In the genomic region with DNA sequence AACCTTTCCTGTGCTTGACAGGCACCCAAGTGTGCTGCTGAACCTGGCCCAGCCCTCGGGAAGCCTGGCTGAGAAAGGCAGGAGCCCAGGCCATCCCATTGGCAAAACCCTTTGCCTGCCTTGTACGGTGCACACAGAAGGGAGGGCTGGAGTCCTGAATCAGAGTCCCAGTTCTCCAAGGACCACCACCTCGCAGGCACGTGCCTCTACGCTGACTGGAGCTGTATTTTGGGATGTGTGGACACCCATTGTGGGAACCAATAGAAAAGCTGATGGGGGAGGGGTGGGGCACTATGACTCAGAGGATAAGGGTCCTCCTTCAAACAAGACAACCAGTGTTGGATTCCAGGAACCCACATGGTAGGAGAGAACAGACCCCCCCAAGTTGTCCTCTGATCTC, we compare ENCODE assay signal across 11 mouse cellular contexts.
A peak's percentile ranks its signal among the peaks of the same experiment; 100 is the strongest.
DNase-seq lines count a peak whose midpoint lies in the region; ATAC-seq lines count a peak whose summit lies in the region.
"Had no signal": no experiment of that assay in that cellular context is flagged by ENCODE, and none has a peak within 500 bp of the region (broad histone marks: within the 10 kb centered on the region; RNA-seq: fewer than 3 reads in every experiment).

No protein-coding gene starts in this region.

- H3K36me3 ChIP-seq in hindbrain, embryonic 12.5 days: no peaks in the 10 kb centered on the region
- no peaks in the 10 kb centered on the region for H3K36me3 ChIP-seq in hindbrain, embryonic 14.5 days (replicated peaks; ENCODE audit: control insufficient read depth, insufficient read depth)
- H3K36me3 ChIP-seq in neural tube, embryonic 13.5 days: no peaks in the 10 kb centered on the region
- H3K36me3 ChIP-seq in neural tube, embryonic 15.5 days: no peaks in the 10 kb centered on the region
- H3K36me3 ChIP-seq in stomach, embryonic 15.5 days: no peaks in the 10 kb centered on the region

- no peak for ATAC-seq in hindbrain, embryonic 12.5 days (ENCODE audit: low FRiP score)
- ATAC-seq in hindbrain, embryonic 14.5 days (ENCODE audit: low FRiP score): no peak
- ATAC-seq in neural tube, embryonic 13.5 days (ENCODE audit: low read depth): no peak
- ATAC-seq in neural tube, embryonic 15.5 days (ENCODE audit: low FRiP score): no peak
- ATAC-seq in stomach, embryonic 15.5 days (ENCODE audit: insufficient read depth, low FRiP score, low read depth): no peak
- ATAC-seq: Patski had no signal

- H3K9me3 ChIP-seq in hindbrain, embryonic 12.5 days (replicated peaks): 0 out of 2 replicates have a peak, but pooled peaks cover 5% of the 10 kb centered on the region
- 0 out of 2 replicates have a peak, but pooled peaks cover 4% of the 10 kb centered on the region for H3K9me3 ChIP-seq in hindbrain, embryonic 14.5 days (ENCODE audit: control insufficient read depth, low read length)
- no peaks in the 10 kb centered on the region; the same call in 1 of the 2 replicates for H3K9me3 ChIP-seq in neural tube, embryonic 13.5 days
- H3K9me3 ChIP-seq in neural tube, embryonic 15.5 days (replicated peaks): no peaks in the 10 kb centered on the region
- no peaks in the 10 kb centered on the region for H3K9me3 ChIP-seq in stomach, embryonic 15.5 days

- peaks cover 52% of the 10 kb centered on the region for H3K4me1 ChIP-seq in hindbrain, embryonic 12.5 days
- peaks cover 38% of the 10 kb centered on the region for H3K4me1 ChIP-seq in hindbrain, embryonic 14.5 days (replicated peaks; ENCODE audit: control insufficient read depth, insufficient read depth, low read length)
- H3K4me1 ChIP-seq in neural tube, embryonic 13.5 days (replicated peaks): peaks cover 56% of the 10 kb centered on the region
- peaks cover 46% of the 10 kb centered on the region for H3K4me1 ChIP-seq in neural tube, embryonic 15.5 days
- H3K4me1 ChIP-seq in stomach, embryonic 15.5 days: peaks cover 42% of the 10 kb centered on the region

- WGBS in hindbrain, embryonic 12.5 days: 63% methylated on average over 5 of the region's 5 CpGs
- WGBS in hindbrain, embryonic 14.5 days: 63% methylated on average over 5 of the region's 5 CpGs
- 67% methylated on average over 5 of the region's 5 CpGs for WGBS in neural tube, embryonic 13.5 days
- WGBS in neural tube, embryonic 15.5 days: 68% methylated on average over 5 of the region's 5 CpGs
- WGBS in stomach, embryonic 15.5 days: 78% methylated on average over 5 of the region's 5 CpGs

- no peak overlapping the region for H3K4me2 ChIP-seq in hindbrain, embryonic 12.5 days (replicated peaks)
- no peak overlapping the region for H3K4me2 ChIP-seq in hindbrain, embryonic 14.5 days (replicated peaks)
- no peak overlapping the region for H3K4me2 ChIP-seq in neural tube, embryonic 13.5 days
- H3K4me2 ChIP-seq in neural tube, embryonic 15.5 days: no peak overlapping the region
- no peak overlapping the region for H3K4me2 ChIP-seq in stomach, embryonic 15.5 days

- H3K27me3 ChIP-seq in hindbrain, embryonic 12.5 days: no peaks in the 10 kb centered on the region
- no peaks in the 10 kb centered on the region for H3K27me3 ChIP-seq in hindbrain, embryonic 14.5 days (ENCODE audit: control insufficient read depth, insufficient read depth, low read length)
- no peaks in the 10 kb centered on the region for H3K27me3 ChIP-seq in neural tube, embryonic 13.5 days
- no peaks in the 10 kb centered on the region for H3K27me3 ChIP-seq in neural tube, embryonic 15.5 days (replicated peaks)
- H3K27me3 ChIP-seq in stomach, embryonic 15.5 days (replicated peaks): no peaks in the 10 kb centered on the region
- H3K27me3 ChIP-seq: Patski had no signal

- no peak overlapping the region for H3K4me3 ChIP-seq in hindbrain, embryonic 12.5 days
- H3K4me3 ChIP-seq in hindbrain, embryonic 14.5 days (replicated peaks; ENCODE audit: low read length): no peak overlapping the region
- no peak overlapping the region for H3K4me3 ChIP-seq in neural tube, embryonic 13.5 days
- no peak overlapping the region for H3K4me3 ChIP-seq in neural tube, embryonic 15.5 days (replicated peaks)
- no peak overlapping the region for H3K4me3 ChIP-seq in stomach, embryonic 15.5 days (replicated peaks)

- peak overlapping the region; percentile 99; the same call in 1 of the 2 replicates for H3K27ac ChIP-seq in hindbrain, embryonic 12.5 days
- no peak overlapping the region for H3K27ac ChIP-seq in hindbrain, embryonic 14.5 days
- H3K27ac ChIP-seq in neural tube, embryonic 13.5 days (replicated peaks): peak overlapping the region; percentile 99; the same call in 1 of the 2 replicates
- no peak overlapping the region for H3K27ac ChIP-seq in neural tube, embryonic 15.5 days (replicated peaks)
- peak overlapping the region; percentile 18; the same call in 1 of the 2 replicates for H3K27ac ChIP-seq in stomach, embryonic 15.5 days

- H3K9ac ChIP-seq in hindbrain, embryonic 12.5 days: no peak overlapping the region
- no peak overlapping the region; the same call in 1 of the 2 replicates for H3K9ac ChIP-seq in hindbrain, embryonic 14.5 days
- H3K9ac ChIP-seq in neural tube, embryonic 13.5 days: no peak overlapping the region
- H3K9ac ChIP-seq in neural tube, embryonic 15.5 days (replicated peaks): no peak overlapping the region
- no peak overlapping the region for H3K9ac ChIP-seq in stomach, embryonic 15.5 days

- DNase-seq in cerebellum, adult 11 months: peak; percentile 14
- DNase-seq in cerebellum, adult 11-12 months: no peak
- DNase-seq in hindbrain, embryonic 14.5 days (ENCODE audit: low spot score): no peak
- no peak for DNase-seq in T-cell, adult 2 months (ENCODE audit: low spot score)
- DNase-seq: kidney, postnatal 10 days; retina, postnatal 1 day had no signal

Comparison
In these comparisons a context has a peak if more than half of its experiments do, and no peak if none do; other contexts are left out.
1. H3K27ac ChIP-seq: peak in hindbrain, embryonic 12.5 days (single experiment), neural tube, embryonic 13.5 days (single experiment) and stomach, embryonic 15.5 days (single experiment); none in hindbrain, embryonic 14.5 days (single experiment) and neural tube, embryonic 15.5 days (single experiment).